Mouse (Mus musculus): Measurements from ENCODE around the gene Gm43518.

Gm43518 gene

DNA sequence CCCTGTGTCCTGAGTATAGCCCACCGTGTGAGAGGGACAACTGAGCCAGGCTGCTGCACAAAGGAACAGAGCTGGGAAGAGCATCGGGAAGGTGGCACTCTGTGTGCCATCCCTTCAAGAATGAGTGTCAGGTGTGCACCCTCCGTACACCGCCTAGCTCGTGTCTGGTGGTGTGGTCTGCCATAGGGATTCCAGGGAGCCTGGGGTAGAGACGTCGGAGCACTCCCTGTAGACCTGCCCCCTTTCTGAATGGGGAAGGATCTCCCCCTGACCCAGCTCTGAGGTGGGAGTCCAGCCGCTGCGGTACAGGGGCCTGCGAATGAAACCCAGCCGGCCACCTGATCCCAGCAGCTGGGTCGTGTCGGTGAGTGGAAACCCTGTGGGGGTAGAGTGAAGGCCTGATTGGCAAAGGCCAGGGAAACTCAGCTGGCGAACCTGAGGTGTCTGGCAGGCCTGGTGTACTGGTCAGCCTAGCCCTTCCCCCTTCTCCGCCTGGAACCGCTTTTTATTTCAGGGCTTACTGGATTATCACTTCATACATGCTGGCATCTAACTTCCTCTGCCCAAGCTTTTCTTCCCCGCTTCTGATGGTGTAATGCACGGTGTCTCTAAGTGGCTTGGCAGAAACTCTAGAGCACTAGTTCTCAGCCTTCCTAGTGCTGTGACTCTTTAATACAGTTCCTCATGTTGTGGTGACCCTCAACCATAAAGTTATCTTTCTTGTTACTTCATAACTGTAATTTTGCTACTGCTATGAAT lies 52.2 kb downstream of the Gm43518 start:
- no peak for DNase-seq

GRCm38 (mm10) chr5:123979980-123980369 lies 52.8 kb downstream of the Gm43518 start:
- no peak for DNase-seq

GRCm38 (mm10) chr5:123980521-123981249 lies 53.5 kb downstream of the Gm43518 start:
- DNase-seq, result no peak

GRCm38 (mm10) chr5:123981250-123981554 lies 54.0 kb downstream of the Gm43518 start:
- DNase-seq, result peak; percentile 41

GRCm38 (mm10) chr5:123982838-123983237 lies 55.6 kb downstream of the Gm43518 start:
- DNase-seq, result no peak

GRCm38 (mm10) chr5:123985434-123985833 lies 58.2 kb downstream of the Gm43518 start:
- peak; percentile 82 for DNase-seq

GRCm38 (mm10) chr5:123986925-123987324 lies 59.7 kb downstream of the Gm43518 start:
- DNase-seq, result no peak

- no peak for DNase-seq
Observed at GRCm38 (mm10) chr5:123987511-123987910, 60.3 kb downstream of the Gm43518 start.

Data from layer of hippocampus, adult 9-11 months (tissue).